Mouse (Mus musculus) brown adipose tissue, adult 24 weeks (tissue): ENCODE measurements at regions not wholly inside any gene's neighbourhood (a gene's known extent, or its start where the extent isn't known, plus 50 kb on each side); places are given as distances from the start of the nearest gene placed in this dataset.
A peak's percentile ranks its signal among the peaks of the same experiment; 100 is the strongest.

Experiments
- H3K27ac ChIP-seq: fragments of 200-500 bp; replicated peaks from 2 replicates; pipeline ENCODE4 v1.5.1; 2012; ENCODE audit warnings: low read depth, mild to moderate bottlenecking, low read length
- H3K4me1 ChIP-seq: fragments of 200-500 bp; 2 replicates; pipeline ENCODE4 v1.6.1; 2012; ENCODE audit warnings: low read length, mixed read lengths; ENCODE audit not compliant: control insufficient read depth, insufficient read depth, insufficient read length
- H3K4me3 ChIP-seq: fragments of 200-500 bp; 2 replicates; pipeline ENCODE4 v1.5.1; 2012; ENCODE audit warnings: low read depth, mild to moderate bottlenecking, low read length, moderate library complexity; ENCODE audit not compliant: insufficient read depth

DNA sequence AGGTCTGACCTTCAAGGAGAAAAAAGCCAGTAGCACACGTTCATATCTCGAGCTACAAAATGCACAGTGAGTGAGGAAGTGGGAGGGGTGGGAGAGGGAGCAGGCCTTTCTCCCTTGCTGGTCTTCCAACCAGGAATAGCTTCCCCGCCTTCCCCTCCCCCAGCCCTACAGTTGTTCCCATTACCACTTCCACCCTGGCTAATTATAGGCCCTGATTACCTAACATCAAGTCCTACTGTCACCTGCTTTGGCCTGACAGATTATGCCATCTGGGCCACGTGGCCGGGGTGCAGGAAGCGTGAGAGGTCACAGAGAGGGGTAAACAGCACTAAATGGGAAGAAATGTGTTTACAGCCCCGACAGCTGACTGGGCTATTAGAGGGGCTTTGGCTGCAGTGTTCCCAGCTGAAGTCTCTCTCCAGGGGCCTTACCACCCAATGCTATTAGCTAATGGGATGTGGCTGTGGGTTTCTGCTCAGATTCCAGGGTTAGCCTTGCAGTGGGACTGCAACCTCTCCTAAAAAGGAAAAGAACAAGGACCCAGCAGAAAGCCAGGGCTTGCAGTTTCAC lies 138.6 kb upstream of the Cpeb2 start:
- Histone ChIP-seq H3K4me3 (no peak overlapping the region), H3K4me1 (peaks cover 15% of the 10 kb centered on the region), H3K27ac (0 out of 2 replicates have a peak overlapping the region, but pooled peaks have one; percentile 3)

DNA sequence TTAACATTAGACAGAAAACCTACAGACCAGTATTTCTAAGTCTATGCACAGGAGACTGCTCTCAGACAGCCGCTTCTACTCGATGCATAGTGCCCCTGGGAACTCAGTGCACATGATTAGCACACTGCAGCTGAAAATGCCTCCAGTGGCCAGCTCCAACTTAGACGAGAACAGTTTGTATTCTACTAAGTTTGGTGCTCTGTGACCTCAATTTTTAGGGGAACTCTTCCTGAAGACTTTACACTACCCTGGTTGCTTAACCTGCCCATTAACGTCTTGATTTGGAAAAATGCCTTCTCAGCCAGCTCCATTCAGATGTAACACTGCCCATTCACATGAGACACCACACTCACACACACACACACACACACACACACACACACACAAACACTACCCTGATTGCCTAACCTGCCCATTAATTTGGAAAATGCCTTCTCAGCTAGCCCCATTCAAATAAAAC lies 130.9 kb upstream of the Cpeb2 start:
- Histone ChIP-seq H3K4me1 (peaks cover 4% of the 10 kb centered on the region; the same call in 1 of the 2 replicates), H3K27ac (0 out of 2 replicates have a peak overlapping the region, but pooled peaks have one; percentile 13), H3K4me3 (no peak overlapping the region)

DNA sequence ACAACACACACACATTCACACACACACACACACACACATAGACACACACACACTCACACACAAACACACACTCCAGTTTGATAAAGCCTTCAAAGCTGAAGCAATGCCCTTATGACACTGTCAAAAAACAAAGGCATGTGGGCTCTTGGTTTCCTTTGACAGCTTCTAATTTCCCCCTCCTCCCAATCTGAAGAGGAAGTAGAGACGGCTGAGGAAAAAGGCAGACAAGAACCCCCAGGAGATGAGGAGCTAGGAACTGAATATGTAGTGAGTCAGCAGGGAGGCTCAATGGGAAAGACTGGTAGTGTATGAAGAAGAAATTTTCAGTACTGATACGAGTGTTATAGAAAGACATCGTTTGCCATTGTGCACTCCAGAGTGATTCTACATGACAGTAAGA lies 130.4 kb upstream of the Cpeb2 start:
- Histone ChIP-seq H3K4me1 (peaks cover 4% of the 10 kb centered on the region; the same call in 1 of the 2 replicates), H3K4me3 (no peak overlapping the region), H3K27ac (no peak overlapping the region)

DNA sequence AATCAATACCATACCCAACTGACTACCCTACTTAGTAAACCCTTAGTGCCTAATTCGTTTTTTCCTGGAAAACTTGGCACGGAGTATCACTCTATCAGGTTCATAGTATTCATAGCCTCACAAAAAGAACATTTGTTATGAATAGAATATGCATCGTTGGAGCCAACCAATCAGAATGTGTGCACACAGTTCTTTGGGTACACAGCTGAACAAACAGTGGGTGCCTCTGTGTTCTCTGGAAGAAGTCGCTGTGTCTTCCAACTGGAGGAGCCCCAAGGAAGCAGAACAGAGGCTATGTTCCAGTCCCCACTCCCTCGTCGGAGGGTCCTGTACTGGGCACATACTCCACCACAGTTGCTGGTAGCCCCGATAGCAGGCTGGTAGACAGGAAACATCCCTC lies 129.2 kb upstream of the Cpeb2 start:
- H3K27ac ChIP-seq = no peak overlapping the region
- no peak overlapping the region for H3K4me3 ChIP-seq
- H3K4me1 ChIP-seq = peaks cover 4% of the 10 kb centered on the region; the same call in 1 of the 2 replicates

DNA sequence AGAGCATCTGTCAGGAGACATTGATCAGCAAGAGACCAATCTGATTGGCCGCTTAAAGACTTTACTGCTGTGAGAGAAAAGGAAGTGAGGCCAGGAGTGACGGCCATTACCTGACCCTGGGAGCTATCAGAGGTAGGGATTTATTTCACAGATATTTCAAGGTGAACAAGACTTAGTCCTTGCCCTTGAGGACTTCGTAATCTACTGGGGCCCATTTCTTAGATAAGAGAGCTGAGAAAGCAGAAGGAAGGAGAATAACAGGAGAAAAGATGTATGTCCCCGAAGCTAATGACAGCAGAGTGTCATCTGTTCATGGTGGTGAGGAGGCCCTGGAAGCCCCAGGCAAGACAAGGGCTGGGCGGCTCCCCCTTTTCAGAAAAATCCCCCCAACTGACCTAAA lies 127.4 kb upstream of the Cpeb2 start:
- H3K27ac ChIP-seq = no peak overlapping the region
- H3K4me3 ChIP-seq = no peak overlapping the region
- peaks cover 4% of the 10 kb centered on the region; the same call in 1 of the 2 replicates for H3K4me1 ChIP-seq

DNA sequence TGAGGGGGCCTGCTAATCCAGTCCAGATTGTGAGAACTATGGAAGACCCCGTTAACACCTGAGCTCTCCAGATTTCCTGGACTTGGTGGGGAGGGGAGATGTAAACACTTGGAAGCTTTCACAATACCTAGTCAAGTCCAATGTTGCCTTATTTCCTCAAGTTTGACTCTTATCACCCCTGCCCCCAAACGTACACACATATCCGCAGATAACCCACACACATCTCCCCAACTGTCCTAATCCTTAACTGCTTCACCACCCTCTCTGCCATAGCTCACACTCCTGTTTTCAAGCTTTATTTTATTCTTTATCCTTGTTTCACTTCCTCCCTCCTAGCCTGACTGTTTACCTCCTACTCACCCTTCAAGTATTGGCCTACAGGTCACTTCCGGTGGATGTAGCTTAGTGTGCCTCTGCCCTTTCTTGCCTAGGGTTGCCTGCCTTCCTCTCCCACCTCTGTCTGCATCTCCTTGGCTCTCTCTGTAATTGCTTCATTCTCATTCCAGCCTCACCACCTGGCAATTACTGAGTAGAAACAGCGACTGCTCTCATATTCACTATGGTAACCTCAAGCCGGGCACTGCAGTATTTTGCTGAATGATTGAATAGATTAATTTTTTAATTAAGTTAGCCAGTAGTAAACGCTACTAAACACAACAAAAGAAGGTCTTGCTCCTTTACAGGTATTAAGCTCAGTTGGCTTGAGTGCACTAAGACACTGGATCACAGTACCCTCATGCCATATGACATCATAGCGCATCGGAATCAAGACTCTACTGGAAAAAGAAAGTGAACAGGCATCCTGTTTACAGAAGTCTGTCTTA lies 125.3 kb upstream of the Cpeb2 start:
- Histone ChIP-seq H3K4me1 (no peaks in the 10 kb centered on the region), H3K27ac (no peak overlapping the region), H3K4me3 (no peak overlapping the region)

DNA sequence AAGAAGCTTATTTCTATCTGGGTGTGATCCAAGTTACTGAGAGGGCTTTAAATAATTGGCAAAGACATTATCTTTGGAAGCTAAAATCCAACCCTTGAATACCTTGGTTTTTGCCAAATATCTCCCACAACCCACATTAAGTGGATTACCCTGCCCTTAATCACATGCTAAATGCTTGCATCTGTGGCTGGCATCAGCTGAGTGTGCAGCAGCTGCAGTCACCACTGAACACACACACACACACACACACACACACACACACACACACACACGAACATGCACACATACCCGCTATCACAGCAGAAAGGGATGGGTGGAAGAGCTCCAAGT lies 124.7 kb upstream of the Cpeb2 start:
- no peaks in the 10 kb centered on the region for H3K4me1 ChIP-seq
- no peak overlapping the region for H3K27ac ChIP-seq
- H3K4me3 ChIP-seq = no peak overlapping the region

DNA sequence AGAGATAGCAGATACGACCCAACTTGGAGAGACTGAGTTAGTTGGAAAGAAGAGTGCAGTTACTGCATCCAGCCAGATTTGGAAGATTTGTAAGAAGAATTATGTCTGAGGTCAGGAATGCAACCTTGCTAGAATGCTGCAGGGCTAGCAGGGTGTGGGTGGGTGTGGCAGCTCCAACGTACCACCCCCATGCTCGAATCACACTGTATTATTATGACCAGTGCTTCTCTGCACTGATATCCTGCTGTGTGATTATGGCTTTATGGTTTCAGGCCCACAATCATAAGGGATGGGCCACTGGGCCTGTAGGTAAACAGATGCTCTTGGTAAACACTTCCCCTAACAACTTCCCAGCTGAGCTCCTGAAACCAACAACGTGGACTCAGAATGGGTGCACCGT lies 122.8 kb upstream of the Cpeb2 start:
- no peaks in the 10 kb centered on the region for H3K4me1 ChIP-seq
- no peak overlapping the region for H3K4me3 ChIP-seq
- H3K27ac ChIP-seq = no peak overlapping the region

DNA sequence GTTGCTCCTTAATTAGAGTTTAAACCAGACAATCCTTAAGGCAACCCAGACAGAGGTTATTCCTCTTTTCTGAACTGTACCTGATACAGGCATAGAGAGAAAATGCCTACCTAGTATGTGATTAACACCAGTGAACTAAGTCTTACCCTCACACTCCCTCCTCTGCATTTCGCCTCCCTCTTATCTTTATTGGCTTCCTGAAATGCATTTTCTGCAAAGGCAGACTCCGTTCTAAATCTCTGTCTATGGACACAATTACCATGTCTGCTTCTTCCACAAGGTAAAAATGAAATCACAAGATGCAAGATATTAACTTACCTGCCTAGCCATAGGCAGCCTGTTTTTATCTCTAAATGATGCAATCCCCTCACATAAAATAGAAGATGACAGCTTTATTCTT lies 121.2 kb upstream of the Cpeb2 start:
- Histone ChIP-seq H3K4me1 (no peaks in the 10 kb centered on the region), H3K4me3 (no peak overlapping the region), H3K27ac (no peak overlapping the region)

DNA sequence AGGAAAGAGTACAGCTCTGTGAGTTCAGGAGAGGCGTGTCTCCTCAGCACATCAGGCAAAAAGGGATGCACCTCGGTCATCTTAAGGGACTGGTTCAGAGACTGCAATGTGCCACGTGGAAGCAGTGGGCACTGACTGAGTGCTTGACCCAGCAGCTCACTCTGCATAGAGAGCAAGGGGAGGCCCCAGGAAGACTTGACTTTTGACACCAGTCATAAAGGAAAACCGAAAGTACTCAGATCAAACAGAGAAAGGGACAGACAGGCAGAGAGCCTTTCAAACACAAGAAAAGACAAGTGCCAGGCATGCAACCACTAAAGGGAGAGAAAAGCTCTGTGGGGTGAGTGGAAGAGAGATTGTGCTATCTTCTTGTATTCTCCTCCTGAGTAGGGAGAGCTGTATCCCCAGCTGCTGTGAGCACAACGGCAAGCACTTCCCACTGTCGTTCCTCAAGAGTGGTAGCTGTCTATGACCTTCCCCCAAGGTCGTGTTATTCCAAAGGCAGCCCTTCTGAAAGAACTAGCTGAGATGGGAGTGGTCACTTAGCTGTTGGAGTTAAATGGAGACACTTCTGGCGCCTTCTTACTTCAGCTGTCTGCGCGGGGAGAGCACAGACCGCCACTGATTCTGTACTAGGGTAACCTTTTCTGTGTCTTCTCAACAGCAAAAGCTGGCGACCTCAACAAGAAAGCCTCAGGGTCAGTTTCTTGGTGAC lies 119.4 kb upstream of the Cpeb2 start:
- no peaks in the 10 kb centered on the region for H3K4me1 ChIP-seq
- no peak overlapping the region for H3K27ac ChIP-seq
- H3K4me3 ChIP-seq = no peak overlapping the region

DNA sequence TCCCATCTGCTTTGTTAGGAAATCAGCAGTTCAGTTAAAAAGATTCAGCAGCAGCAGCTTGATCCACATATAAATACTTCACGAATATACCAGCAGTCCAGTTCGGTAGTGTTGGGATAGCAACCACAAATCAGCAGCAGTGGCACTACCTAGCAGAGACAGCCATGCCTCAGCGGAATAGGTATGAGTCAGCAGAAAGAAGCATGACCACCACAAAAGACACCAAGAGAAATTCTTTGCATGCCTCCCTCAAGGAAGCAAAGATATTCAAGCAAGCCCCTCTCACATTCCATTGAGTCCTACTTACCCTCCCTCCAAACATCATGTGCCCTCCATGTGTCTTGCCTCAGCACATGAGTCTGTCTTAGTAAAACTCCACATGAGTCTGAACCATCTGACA lies 117.5 kb upstream of the Cpeb2 start:
- no peak overlapping the region for H3K27ac ChIP-seq
- no peak overlapping the region for H3K4me3 ChIP-seq
- H3K4me1 ChIP-seq = no peaks in the 10 kb centered on the region

DNA sequence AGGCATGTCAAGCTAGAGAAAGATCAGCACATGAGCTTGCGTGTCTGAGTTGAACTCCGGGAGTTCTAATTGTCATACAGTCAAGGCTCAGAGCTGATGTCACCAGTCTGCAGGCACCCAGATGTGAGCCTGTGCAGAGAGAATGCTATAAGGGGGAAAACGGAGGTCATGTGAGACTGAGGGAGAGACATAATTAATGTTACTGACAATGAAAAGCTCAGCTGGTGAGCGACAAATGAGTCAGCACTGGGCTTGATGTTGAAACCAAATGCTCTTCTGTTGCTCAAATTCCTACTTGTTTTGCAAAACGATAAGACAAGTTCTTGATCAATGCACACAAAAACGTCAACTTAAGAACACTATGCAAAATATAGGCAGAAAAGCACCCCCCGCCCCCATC lies 116.1 kb upstream of the Cpeb2 start:
- Histone ChIP-seq H3K4me3 (no peak overlapping the region), H3K4me1 (no peaks in the 10 kb centered on the region), H3K27ac (no peak overlapping the region)

DNA sequence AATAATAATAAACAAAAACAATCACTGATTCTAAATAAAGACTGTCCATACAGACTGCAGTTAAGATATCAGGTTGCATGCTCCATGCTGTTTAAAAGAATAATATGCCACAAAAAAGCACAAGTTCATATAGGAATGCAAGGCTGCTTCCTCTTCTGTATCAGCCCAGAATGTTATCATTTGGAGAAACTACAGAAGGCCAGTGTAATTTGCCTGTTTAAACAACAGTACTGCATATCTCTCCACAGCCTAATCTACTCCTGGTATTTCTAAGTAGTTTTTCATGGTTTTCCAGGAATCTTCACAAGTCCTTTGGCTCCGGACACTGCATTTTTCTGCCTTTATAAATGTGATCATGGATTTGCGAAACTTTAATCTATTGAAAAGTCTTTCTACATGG lies 111.9 kb upstream of the Cpeb2 start:
- Histone ChIP-seq H3K4me3 (no peak overlapping the region), H3K27ac (no peak overlapping the region), H3K4me1 (no peaks in the 10 kb centered on the region)

DNA sequence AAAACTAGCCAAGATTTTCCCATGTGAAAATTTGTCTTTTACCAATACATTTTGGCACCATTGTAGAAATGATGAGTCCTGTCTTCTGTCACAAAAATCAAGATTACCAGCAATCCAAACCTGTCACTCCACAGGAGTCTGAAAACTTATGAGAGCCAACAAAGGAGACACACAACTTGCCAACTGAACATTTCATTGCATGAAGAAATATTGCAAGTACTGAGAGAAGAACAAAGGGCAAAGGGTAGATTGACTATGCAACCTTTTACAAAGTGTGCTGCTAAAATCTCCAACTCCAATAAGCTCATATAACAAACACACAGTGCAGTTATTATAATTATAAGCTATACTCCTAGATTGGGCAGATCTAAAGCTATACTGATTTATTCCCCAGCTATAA lies 108.7 kb upstream of the Cpeb2 start:
- H3K4me1 ChIP-seq = no peaks in the 10 kb centered on the region; the same call in 1 of the 2 replicates
- no peak overlapping the region for H3K27ac ChIP-seq
- H3K4me3 ChIP-seq = no peak overlapping the region

DNA sequence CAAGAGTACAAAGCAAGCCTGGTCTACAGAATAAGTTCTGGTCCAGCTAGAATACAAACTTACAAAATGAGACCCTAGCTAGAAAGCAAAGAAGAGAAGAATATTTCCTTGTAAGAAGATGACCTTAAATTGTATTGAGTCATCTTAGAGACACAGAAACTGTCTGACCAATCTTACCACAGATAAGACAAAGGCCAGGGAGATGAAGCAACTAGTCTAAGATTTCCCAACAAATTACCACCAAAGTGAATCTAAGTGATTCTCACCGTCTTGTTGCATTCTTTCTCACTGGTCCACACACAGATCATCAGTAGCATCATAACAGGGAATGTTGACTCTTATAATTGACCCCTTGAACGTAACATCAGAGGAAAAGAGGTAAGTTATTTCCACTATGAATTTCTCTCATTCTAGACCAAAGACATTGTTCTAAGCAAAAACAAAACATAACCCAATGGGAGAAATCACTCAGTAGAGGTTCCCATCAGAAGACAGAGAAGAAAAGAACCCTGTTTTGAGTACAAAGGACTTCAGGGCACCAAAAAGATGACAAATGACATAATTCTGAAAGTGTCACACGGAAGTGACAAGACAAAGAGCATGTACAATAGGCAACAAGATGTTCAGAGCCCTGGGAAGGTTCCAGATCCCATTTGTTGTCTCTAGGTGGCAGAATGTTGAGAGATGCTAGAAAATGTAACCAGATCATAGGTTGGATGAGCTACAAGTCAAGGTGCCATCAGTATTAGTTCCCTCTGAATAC lies 107.0 kb upstream of the Cpeb2 start:
- Histone ChIP-seq H3K27ac (no peak overlapping the region), H3K4me1 (no peaks in the 10 kb centered on the region; the same call in 1 of the 2 replicates), H3K4me3 (no peak overlapping the region)
